Mouse (Mus musculus): Measurements from ENCODE around the gene Zfp335. TPM values are rescaled to one million over a fixed set of nuclear protein-coding genes. Genes with fewer than 3 reads are reported as not detected.

The Zfp335 gene
- total and polyA plus RNA-seq, 2 experiments from 2014 or later, result 9.0 to 28.3 TPM

DNA sequence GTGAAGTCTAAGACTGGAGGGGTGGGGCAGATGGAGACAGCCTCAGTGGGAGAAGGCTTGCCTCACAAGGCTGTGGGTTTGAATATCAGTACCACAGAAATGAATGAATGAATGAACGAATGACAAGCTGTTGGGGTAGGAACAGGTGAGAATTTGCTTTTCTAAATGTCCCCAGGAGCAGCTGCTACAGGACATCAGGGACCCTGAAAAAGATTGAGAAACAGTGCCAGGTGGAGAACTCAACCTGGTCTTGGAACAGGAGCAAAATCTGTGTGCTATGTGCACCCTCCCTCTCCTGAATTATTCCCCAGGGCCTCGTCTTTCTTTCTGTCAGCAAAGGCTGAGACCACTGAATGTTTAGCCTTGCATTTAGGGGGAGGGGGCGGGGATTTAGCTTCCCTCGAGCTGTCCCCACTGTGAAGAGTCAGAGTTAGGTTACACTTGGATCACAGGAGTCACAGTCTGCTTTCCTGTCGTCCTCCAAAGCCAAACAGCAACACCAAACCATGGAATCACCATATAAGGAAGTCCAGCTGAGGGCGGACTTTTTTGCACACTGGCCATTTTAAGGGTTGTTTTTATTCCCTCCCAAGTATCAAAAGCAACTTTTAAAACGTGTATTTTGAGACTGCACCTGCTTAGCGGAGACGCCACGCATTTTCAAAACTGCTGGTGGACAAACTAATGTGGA, 28.7 kb upstream of the Zfp335 start, which contains the start of gene Mmp9:
Gene Mmp9 (plus strand): TSS at position 641 of the 691 bp plus-strand sequence.
- H3K4me1 ChIP-seq (ENCODE audit: insufficient read depth, low read length), result peaks cover 7% of the 10 kb centered on the region
- ATAC-seq, result no peak
- no peaks in the 10 kb centered on the region for H3K9me3 ChIP-seq (ENCODE audit: low read length)
- TF ChIP-seq CTCF (IDR thresholded peaks at IDR 0.05; ENCODE audit: low read depth), result no peak
- peak within 1 kb of the TSS; percentile 80 for H3K27ac ChIP-seq
- H3K9ac ChIP-seq (replicated peaks; ENCODE audit: low read length), result no peak within 1 kb of the TSS; the same call in 1 of the 2 replicates
- peak within 1 kb of the TSS; percentile 57; the same call in 1 of the 2 replicates for H3K4me2 ChIP-seq (ENCODE audit: low read depth, low read length)
- no peak within 1 kb of the TSS for H3K4me3 ChIP-seq (ENCODE audit: low read length)
- no peaks in the 10 kb centered on the region for H3K27me3 ChIP-seq (ENCODE audit: insufficient read depth, low read length)
- 25% methylated on average over 10 of the region's 10 CpGs for WGBS
- DNase-seq (ENCODE audit: low spot score), result no peak
- no peaks in the 10 kb centered on the region for H3K36me3 ChIP-seq (ENCODE audit: insufficient read depth, low read length)

DNA sequence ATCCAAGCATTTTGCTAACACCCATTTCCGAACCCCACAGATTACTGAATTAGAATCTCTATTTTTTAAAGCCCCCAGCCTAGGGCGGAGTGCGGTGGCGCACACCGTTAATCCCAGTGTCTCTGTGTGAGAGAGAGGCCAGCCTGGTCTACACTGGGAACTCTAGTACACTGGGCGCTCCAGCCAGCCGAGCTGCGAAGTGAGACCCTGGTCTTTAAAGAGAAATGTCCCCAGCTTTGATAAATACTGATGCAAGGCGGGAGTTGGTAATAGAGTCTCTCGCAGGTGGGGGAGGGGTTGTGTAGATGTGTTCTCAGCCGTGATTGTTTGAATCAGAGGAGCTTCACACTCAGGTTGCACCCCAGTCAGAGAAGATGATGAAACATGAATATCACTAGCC, 27.5 kb upstream of the Zfp335 start:
- peak; percentile 65; the same call in 1 of the 2 replicates for ATAC-seq
- no peaks in the 10 kb centered on the region for H3K36me3 ChIP-seq (ENCODE audit: insufficient read depth, low read length)
- H3K4me1 ChIP-seq (ENCODE audit: insufficient read depth, low read length), result peaks cover 7% of the 10 kb centered on the region
- WGBS, result under 1% methylated on average over 11 of the region's 11 CpGs
- H3K27ac ChIP-seq, result peak overlapping the region; percentile 80
- H3K9me3 ChIP-seq (ENCODE audit: low read length), result no peaks in the 10 kb centered on the region
- H3K4me3 ChIP-seq (ENCODE audit: low read length), result peak overlapping the region; percentile 34
- peak overlapping the region; percentile 45 for H3K9ac ChIP-seq (replicated peaks; ENCODE audit: low read length)
- TF ChIP-seq CTCF (IDR thresholded peaks at IDR 0.05; ENCODE audit: low read depth), result no peak
- no peaks in the 10 kb centered on the region for H3K27me3 ChIP-seq (ENCODE audit: insufficient read depth, low read length)
- H3K4me2 ChIP-seq (ENCODE audit: low read depth, low read length), result peak overlapping the region; percentile 57
- peak; percentile 59 for DNase-seq (ENCODE audit: low spot score)

DNA sequence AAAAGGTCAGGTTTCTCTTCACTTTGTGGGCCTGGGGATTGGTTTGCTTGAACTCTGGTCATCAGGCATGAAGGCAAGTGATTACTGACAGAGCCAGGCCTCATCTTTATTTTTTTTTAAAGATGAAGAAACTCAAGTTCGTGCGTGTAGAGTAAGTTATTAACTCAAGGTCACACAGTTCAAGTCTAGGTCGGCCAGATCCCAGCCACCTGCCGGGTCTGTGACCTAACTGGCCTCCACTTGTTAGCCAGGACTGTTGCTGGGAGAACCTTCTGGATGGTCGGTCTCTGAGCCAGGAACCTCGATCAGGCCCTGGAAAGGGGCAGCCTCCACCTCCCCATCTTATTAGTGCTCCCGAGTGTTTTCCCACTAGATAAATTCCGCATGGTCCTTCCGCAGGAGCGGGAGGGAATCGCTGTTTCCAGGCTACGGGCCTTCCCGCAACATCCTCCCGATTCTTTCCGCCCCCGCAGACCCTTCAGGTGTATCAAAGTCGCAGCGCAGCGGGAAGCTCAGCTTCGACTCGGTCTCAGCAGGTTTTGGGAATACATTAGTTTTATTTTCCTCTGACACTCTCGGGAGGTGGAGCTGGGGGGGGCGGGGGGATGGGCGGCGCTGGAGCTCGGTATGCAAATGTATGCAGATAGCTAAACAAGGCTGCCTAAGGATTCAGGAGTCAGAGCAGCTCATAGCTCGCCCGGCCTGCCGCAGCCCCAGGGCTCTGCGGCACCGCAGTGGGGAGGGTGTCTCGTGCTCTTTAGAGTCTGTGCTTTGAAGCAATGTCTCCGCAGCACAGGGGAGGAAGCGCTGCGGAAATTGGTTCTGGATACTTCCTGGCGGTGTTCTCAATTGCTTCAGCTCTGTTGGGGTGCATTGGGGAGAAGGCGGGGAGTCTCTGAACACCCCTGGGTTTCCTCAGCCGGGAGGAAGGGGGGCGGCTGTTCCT, 26.9 kb upstream of the Zfp335 start:
- H3K27me3 ChIP-seq (ENCODE audit: insufficient read depth, low read length), result no peaks in the 10 kb centered on the region
- TF ChIP-seq CTCF (IDR thresholded peaks at IDR 0.05; ENCODE audit: low read depth), result no peak
- H3K9me3 ChIP-seq (ENCODE audit: low read length), result no peaks in the 10 kb centered on the region
- H3K9ac ChIP-seq (replicated peaks; ENCODE audit: low read length), result peak overlapping the region; percentile 45
- ATAC-seq (peak; percentile 91), DNase-seq (ENCODE audit: low spot score) (peak; percentile 76)
- peak overlapping the region; percentile 80 for H3K27ac ChIP-seq
- H3K36me3 ChIP-seq (ENCODE audit: insufficient read depth, low read length), result no peaks in the 10 kb centered on the region
- peak overlapping the region; percentile 57 for H3K4me2 ChIP-seq (ENCODE audit: low read depth, low read length)
- H3K4me1 ChIP-seq (ENCODE audit: insufficient read depth, low read length), result peaks cover 7% of the 10 kb centered on the region
- WGBS, result 3% methylated on average over 39 of the region's 39 CpGs
- H3K4me3 ChIP-seq (ENCODE audit: low read length), result peak overlapping the region; percentile 34

DNA sequence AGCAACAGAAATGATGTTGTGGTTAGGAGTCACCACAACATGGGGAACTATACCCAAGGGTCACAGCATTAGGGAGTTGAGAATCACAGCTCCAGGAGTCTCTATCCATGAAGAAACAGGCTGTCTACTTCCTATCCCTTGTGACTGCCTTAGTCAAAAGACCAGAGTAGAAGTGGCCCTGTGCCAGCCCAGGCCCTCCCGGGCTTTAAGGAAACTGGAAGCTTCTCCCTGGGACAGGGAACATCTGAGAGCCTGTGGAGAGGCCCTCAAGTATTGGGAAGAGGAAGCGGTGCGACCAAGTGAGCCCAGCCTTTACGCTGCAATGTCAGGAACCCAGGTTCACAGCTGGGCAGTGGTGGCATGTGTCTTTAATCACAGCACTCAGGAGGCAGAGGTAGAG, 24.4 kb upstream of the Zfp335 start:
- Histone ChIP-seq H3K4me1 (ENCODE audit: insufficient read depth, low read length) (peaks cover 7% of the 10 kb centered on the region), H3K4me3 (ENCODE audit: low read length) (no peak overlapping the region), H3K9ac (replicated peaks; ENCODE audit: low read length) (no peak overlapping the region), H3K9me3 (ENCODE audit: low read length) (no peaks in the 10 kb centered on the region), H3K27ac (no peak overlapping the region), H3K36me3 (ENCODE audit: insufficient read depth, low read length) (no peaks in the 10 kb centered on the region), H3K4me2 (ENCODE audit: low read depth, low read length) (no peak overlapping the region), H3K27me3 (ENCODE audit: insufficient read depth, low read length) (no peaks in the 10 kb centered on the region)
- 65% methylated on average over 4 of the region's 4 CpGs for WGBS
- TF ChIP-seq CTCF (IDR thresholded peaks at IDR 0.05; ENCODE audit: low read depth), result no peak
- DNase-seq (ENCODE audit: low spot score) (no peak), ATAC-seq (no peak)

DNA sequence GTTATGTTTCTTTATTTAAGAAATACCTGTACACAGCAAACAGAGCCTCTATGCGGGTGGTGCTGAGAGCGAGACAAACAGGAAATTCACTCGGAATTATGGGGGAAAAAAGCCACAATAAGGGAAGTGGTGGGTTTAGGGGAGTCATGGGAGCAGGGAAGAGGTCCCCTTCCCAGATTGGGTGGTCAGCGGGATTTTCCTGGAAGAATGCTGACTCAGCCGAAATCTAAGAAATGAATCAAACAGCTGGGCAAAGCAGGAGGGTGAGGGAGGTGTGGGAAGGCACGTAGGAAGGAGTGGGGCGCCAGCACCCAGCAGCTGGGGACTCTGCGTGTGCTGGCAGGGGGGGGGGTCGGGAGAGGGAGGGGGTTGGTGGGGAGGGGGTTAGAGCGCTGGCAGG, 22.0 kb upstream of the Zfp335 start:
- DNase-seq (ENCODE audit: low spot score), result no peak
- Histone ChIP-seq H3K4me1 (ENCODE audit: insufficient read depth, low read length) (no peaks in the 10 kb centered on the region), H3K36me3 (ENCODE audit: insufficient read depth, low read length) (no peaks in the 10 kb centered on the region), H3K27ac (no peak overlapping the region), H3K9ac (replicated peaks; ENCODE audit: low read length) (no peak overlapping the region), H3K4me3 (ENCODE audit: low read length) (no peak overlapping the region), H3K4me2 (ENCODE audit: low read depth, low read length) (no peak overlapping the region), H3K9me3 (ENCODE audit: low read length) (no peaks in the 10 kb centered on the region), H3K27me3 (ENCODE audit: insufficient read depth, low read length) (no peaks in the 10 kb centered on the region)
- 38% methylated on average over 10 of the region's 10 CpGs for WGBS
- TF ChIP-seq CTCF (IDR thresholded peaks at IDR 0.05; ENCODE audit: low read depth), result no peak
- ATAC-seq, result no peak

DNA sequence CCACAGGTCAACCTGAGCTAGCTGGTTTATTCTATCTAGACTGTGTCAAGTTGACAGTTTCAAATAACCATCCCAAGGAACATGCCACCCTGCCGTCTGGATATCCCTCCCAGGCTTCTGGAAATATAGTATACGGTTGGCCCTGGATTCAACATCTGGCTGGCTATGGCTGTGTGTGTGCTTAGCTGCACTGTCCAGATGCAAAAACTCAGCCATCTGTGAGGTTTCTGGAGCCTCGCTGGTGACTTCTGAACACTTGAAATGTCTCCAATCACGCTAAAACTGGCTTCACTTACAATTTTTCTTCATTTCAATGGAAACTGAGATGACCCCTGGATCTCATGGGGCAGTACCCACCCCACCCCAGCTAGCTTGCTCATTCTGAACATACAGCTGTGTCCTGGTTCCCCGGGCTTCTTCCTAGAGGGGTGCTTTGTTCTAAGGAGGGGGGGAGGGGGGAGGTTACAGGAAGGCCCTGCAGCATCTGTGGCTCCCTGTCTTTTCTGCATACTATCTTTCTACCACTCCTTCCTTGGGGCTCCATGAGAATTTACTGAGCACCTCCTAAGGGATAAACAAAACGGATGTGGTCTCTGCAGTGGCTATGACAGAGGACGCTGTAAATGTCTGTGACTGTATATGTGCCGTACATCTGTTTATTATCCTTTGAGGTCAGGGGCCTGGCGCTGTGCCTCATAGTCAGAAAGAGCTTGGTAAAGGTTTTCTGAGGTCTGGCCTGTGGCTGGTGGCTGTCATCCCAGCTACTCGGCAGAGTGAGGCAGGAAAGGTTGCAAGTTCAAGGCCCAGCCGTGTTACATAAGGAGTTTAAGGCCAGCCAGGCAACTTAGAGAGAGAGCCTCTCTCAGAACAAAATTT, 19.4 kb upstream of the Zfp335 start:
- ATAC-seq (no peak), DNase-seq (ENCODE audit: low spot score) (no peak)
- 57% methylated on average over 11 of the region's 11 CpGs for WGBS
- no peak for TF ChIP-seq CTCF (IDR thresholded peaks at IDR 0.05; ENCODE audit: low read depth)
- Histone ChIP-seq H3K27ac (no peak overlapping the region), H3K4me3 (ENCODE audit: low read length) (no peak overlapping the region), H3K4me2 (ENCODE audit: low read depth, low read length) (no peak overlapping the region), H3K4me1 (ENCODE audit: insufficient read depth, low read length) (no peaks in the 10 kb centered on the region), H3K9me3 (ENCODE audit: low read length) (no peaks in the 10 kb centered on the region), H3K36me3 (ENCODE audit: insufficient read depth, low read length) (no peaks in the 10 kb centered on the region), H3K27me3 (ENCODE audit: insufficient read depth, low read length) (no peaks in the 10 kb centered on the region), H3K9ac (replicated peaks; ENCODE audit: low read length) (no peak overlapping the region)
